Mouse (Mus musculus) stomach, postnatal 0 days (tissue): ENCODE data around the gene Zbtb5. TPM values are rescaled to one million over a fixed set of nuclear protein-coding genes. Genes with fewer than 3 reads are reported as not detected.

Experiments used
- ATAC-seq: fragments of 200-750 bp; cut with Nextera tagmentation; 2 replicates; pipeline ENCODE4 v1.8.0; 2017; ENCODE audit not compliant: low FRiP score, low TSS enrichment
- DNase-seq: peaks from one replicate; pipeline ENCODE4 v3.0.0-alpha.2; 2016; ENCODE audit warnings: low spot score
- H3K27ac ChIP-seq: fragments of 300-500 bp; sonication (generic); replicated peaks from 2 replicates; pipeline ENCODE4 v1.5.1; 2014; ENCODE audit warnings: mild to moderate bottlenecking, control low read depth
- H3K27me3 ChIP-seq: fragments of 300-500 bp; sonication (generic); 2 replicates; pipeline ENCODE4 v1.6.1; 2014; ENCODE audit warnings: low read length; ENCODE audit not compliant: control insufficient read depth, insufficient read depth
- H3K36me3 ChIP-seq: fragments of 300-500 bp; sonication (generic); 2 replicates; pipeline ENCODE4 v1.6.1; 2014; ENCODE audit warnings: low read length, mixed read lengths; ENCODE audit not compliant: control insufficient read depth, insufficient read depth
- H3K4me1 ChIP-seq: fragments of 300-500 bp; sonication (generic); replicated peaks from 2 replicates; pipeline ENCODE4 v1.6.1; 2014; ENCODE audit warnings: antibody characterized with exemption; ENCODE audit not compliant: control insufficient read depth, insufficient read depth
- H3K4me2 ChIP-seq: fragments of 300-500 bp; sonication (generic); replicated peaks from 2 replicates; pipeline ENCODE4 v1.6.1; 2014; ENCODE audit warnings: low read depth, mild to moderate bottlenecking, control low read depth, moderate library complexity
- H3K4me3 ChIP-seq: fragments of 300-500 bp; sonication (generic); 2 replicates; pipeline ENCODE4 v1.5.1; 2014; ENCODE audit warnings: low read depth, low read length, control low read depth
- H3K9ac ChIP-seq: fragments of 300-500 bp; sonication (generic); 2 replicates; pipeline ENCODE4 v1.6.1; 2014; ENCODE audit warnings: mild to moderate bottlenecking, low read length, control low read depth, mixed read lengths
- H3K9me3 ChIP-seq: fragments of 300-500 bp; sonication (generic); 2 replicates; pipeline ENCODE4 v1.6.1; 2016; ENCODE audit warnings: low read length; ENCODE audit not compliant: control insufficient read depth
- CTCF ChIP-seq: IDR thresholded peaks from 2 replicates; pipeline ENCODE4 v1.5.1; 2016; ENCODE audit warnings: antibody characterized with exemption, low read depth, mild to moderate bottlenecking, moderate library complexity
- EP300 ChIP-seq: optimal IDR thresholded peaks from 2 replicates; pipeline ENCODE3; 2016; ENCODE audit warnings: antibody characterized with exemption
- WGBS: fragments of 180-500 bp; shearing (Covaris S2); extraction: QIAGEN DNeasy Blood & Tissue Kit; methylation state at CpG from one replicate; pipeline ENCODE4 v1.1.7; 2014; 5-methylcytosine and 5-hydroxymethylcytosine counted together
- polyA plus RNA-seq: library from polyadenylated mRNA; unstranded; fragments of >200 nt; fragmentation: Nextera tagmentation; extraction: Ambion mirVana; gene quantifications from 2 replicates; pipeline ENCODE4 v1.2.1, GENCODE M21; 2015

Zbtb5 gene
- polyA plus RNA-seq, 1 experiment from 2014 or later, result 9.7 TPM

GRCm38 (mm10) chr4:44973871-44974270, 38.3 kb downstream of the Zbtb5 start:
- H3K4me3 ChIP-seq, result peak overlapping the region; percentile 10; the same call in 1 of the 2 replicates
- 44% methylated on average over 14 of the region's 14 CpGs for WGBS
- no peak overlapping the region for H3K9ac ChIP-seq
- ATAC-seq (peak; percentile 25), DNase-seq (no peak)
- no peaks in the 10 kb centered on the region for H3K36me3 ChIP-seq
- H3K4me1 ChIP-seq, result no peaks in the 10 kb centered on the region
- H3K4me2 ChIP-seq, result peak overlapping the region; percentile 47
- no peak for TF ChIP-seq CTCF
- no peak for TF ChIP-seq EP300
- no peaks in the 10 kb centered on the region for H3K9me3 ChIP-seq
- H3K27me3 ChIP-seq, result no peaks in the 10 kb centered on the region
- H3K27ac ChIP-seq, result no peak overlapping the region

- TF ChIP-seq CTCF (peak; percentile 99), EP300 (no peak)
- Histone ChIP-seq H3K27ac (no peak overlapping the region), H3K36me3 (no peaks in the 10 kb centered on the region), H3K4me3 (peak overlapping the region; percentile 10; the same call in 1 of the 2 replicates), H3K4me2 (peak overlapping the region; percentile 47), H3K9ac (no peak overlapping the region), H3K4me1 (no peaks in the 10 kb centered on the region), H3K27me3 (no peaks in the 10 kb centered on the region), H3K9me3 (no peaks in the 10 kb centered on the region)
- DNase-seq (peak; percentile 92), ATAC-seq (peak; percentile 84)
- WGBS, result 10% methylated on average over 9 of the region's 9 CpGs
These were observed 38.8 kb downstream of the Zbtb5 start for GRCm38 (mm10) chr4:44973450-44973849.

- peak; percentile 61 for DNase-seq
- Histone ChIP-seq H3K27me3 (no peaks in the 10 kb centered on the region), H3K4me2 (no peak overlapping the region), H3K4me1 (no peaks in the 10 kb centered on the region), H3K9me3 (no peaks in the 10 kb centered on the region), H3K36me3 (no peaks in the 10 kb centered on the region), H3K27ac (no peak overlapping the region), H3K9ac (no peak overlapping the region), H3K4me3 (no peak overlapping the region)
- TF ChIP-seq CTCF (peak; percentile 90), EP300 (no peak)
- ATAC-seq, result 0 out of 2 replicates have a peak, but pooled peaks have one; percentile 18
- 22% methylated on average over 10 of the region's 10 CpGs for WGBS
These were observed 41.6 kb downstream of the Zbtb5 start for GRCm38 (mm10) chr4:44970612-44971110.

GRCm38 (mm10) chr4:44970056-44970455, 42.2 kb downstream of the Zbtb5 start:
- H3K9ac ChIP-seq, result no peak overlapping the region
- no peaks in the 10 kb centered on the region for H3K9me3 ChIP-seq
- H3K4me2 ChIP-seq, result no peak overlapping the region
- no peaks in the 10 kb centered on the region for H3K36me3 ChIP-seq
- no peaks in the 10 kb centered on the region for H3K4me1 ChIP-seq
- DNase-seq (no peak), ATAC-seq (no peak)
- 92% methylated on average over 7 of the region's 7 CpGs for WGBS
- no peaks in the 10 kb centered on the region for H3K27me3 ChIP-seq
- TF ChIP-seq EP300, result no peak
- TF ChIP-seq CTCF, result no peak
- H3K27ac ChIP-seq, result no peak overlapping the region
- no peak overlapping the region for H3K4me3 ChIP-seq

GRCm38 (mm10) chr4:44967402-44967801, 44.8 kb downstream of the Zbtb5 start:
- DNase-seq (no peak), ATAC-seq (no peak)
- Histone ChIP-seq H3K9me3 (no peaks in the 10 kb centered on the region), H3K4me1 (no peaks in the 10 kb centered on the region), H3K27me3 (no peaks in the 10 kb centered on the region), H3K4me2 (no peak overlapping the region), H3K36me3 (no peaks in the 10 kb centered on the region), H3K9ac (no peak overlapping the region), H3K27ac (no peak overlapping the region), H3K4me3 (no peak overlapping the region)
- 87% methylated on average over 8 of the region's 8 CpGs for WGBS
- TF ChIP-seq CTCF (no peak), EP300 (no peak)

- no peak overlapping the region for H3K9ac ChIP-seq
- no peak for ATAC-seq
- TF ChIP-seq CTCF, result no peak
- no peak for TF ChIP-seq EP300
- no peak overlapping the region for H3K4me3 ChIP-seq
- no peak overlapping the region for H3K4me2 ChIP-seq
- WGBS, result 68% methylated on average over 3 of the region's 3 CpGs
- DNase-seq, result no peak
- H3K27ac ChIP-seq, result no peak overlapping the region
- no peaks in the 10 kb centered on the region for H3K4me1 ChIP-seq
- H3K9me3 ChIP-seq, result no peaks in the 10 kb centered on the region
- no peaks in the 10 kb centered on the region for H3K27me3 ChIP-seq
- no peaks in the 10 kb centered on the region for H3K36me3 ChIP-seq
These were observed 46.5 kb downstream of the Zbtb5 start for GRCm38 (mm10) chr4:44965736-44966135.
